Mouse (Mus musculus) erythroblast, embryonic 14.5 days (primary cell): Measurements from ENCODE around the gene Myl7. TPM values are rescaled to one million over a fixed set of nuclear protein-coding genes. Genes with fewer than 3 reads are reported as not detected.

Source experiments
- H3K27me3 ChIP-seq: 2 replicates; pipeline ENCODE4 v1.6.1; 2012; ENCODE audit warnings: inconsistent platforms; ENCODE audit not compliant: control insufficient read depth
- H3K36me3 ChIP-seq: 2 replicates; pipeline ENCODE4 v1.6.1; 2012; ENCODE audit warnings: mild to moderate bottlenecking, inconsistent platforms; ENCODE audit not compliant: control insufficient read depth
- H3K4me1 ChIP-seq: 2 replicates; pipeline ENCODE4 v1.6.1; 2012; ENCODE audit warnings: inconsistent platforms; ENCODE audit not compliant: control insufficient read depth
- H3K4me3 ChIP-seq: replicated peaks from 2 replicates; pipeline ENCODE3; 2012; ENCODE audit warnings: moderate library complexity, mild to moderate bottlenecking, inconsistent platforms
- H3K9me3 ChIP-seq: 2 replicates; pipeline ENCODE4 v1.6.1; 2012; ENCODE audit warnings: low read length, inconsistent platforms, mixed read lengths; ENCODE audit not compliant: control insufficient read depth
- GATA1 ChIP-seq: IDR thresholded peaks from 2 replicates; pipeline ENCODE4 v1.6.1; 2012; ENCODE audit warnings: low read length, inconsistent platforms, mixed read lengths
- TAL1 ChIP-seq: IDR thresholded peaks from 3 replicates; pipeline ENCODE4 v1.6.1; 2012; ENCODE audit warnings: low read length, inconsistent platforms, mixed read lengths
- polyA plus RNA-seq: library from polyadenylated mRNA; stranded (reverse); fragments of >175 nt; gene quantifications from 2 replicates; pipeline ENCODE4 v1.2.3, GENCODE M21; 2012

The Myl7 gene
- polyA plus RNA-seq, 1 experiment = 0.56 TPM

GRCm38 (mm10) chr11:5905778-5906518 lies 7.4 kb upstream of the Myl7 start:
- Histone ChIP-seq H3K4me1 (peaks cover 3% of the 10 kb centered on the region), H3K27me3 (peaks cover 30% of the 10 kb centered on the region), H3K4me3 (no peak overlapping the region), H3K9me3 (no peaks in the 10 kb centered on the region), H3K36me3 (no peaks in the 10 kb centered on the region)
- TF ChIP-seq TAL1 (no peak), GATA1 (no peak)

- Histone ChIP-seq H3K36me3 (no peaks in the 10 kb centered on the region), H3K9me3 (no peaks in the 10 kb centered on the region), H3K4me3 (no peak overlapping the region), H3K27me3 (peaks cover 39% of the 10 kb centered on the region), H3K4me1 (peaks cover 3% of the 10 kb centered on the region)
- TF ChIP-seq TAL1 (no peak), GATA1 (no peak)
Measured at GRCm38 (mm10) chr11:5904871-5905270, 6.3 kb upstream of the Myl7 start.

- Histone ChIP-seq H3K27me3 (peaks cover 44% of the 10 kb centered on the region), H3K4me1 (peaks cover 3% of the 10 kb centered on the region), H3K36me3 (no peaks in the 10 kb centered on the region), H3K4me3 (no peak overlapping the region), H3K9me3 (no peaks in the 10 kb centered on the region)
- TF ChIP-seq TAL1 (no peak), GATA1 (no peak)
Measured at GRCm38 (mm10) chr11:5904357-5904756, 5.8 kb upstream of the Myl7 start.

GRCm38 (mm10) chr11:5903844-5904243 lies 5.3 kb upstream of the Myl7 start:
- Histone ChIP-seq H3K27me3 (peaks cover 49% of the 10 kb centered on the region), H3K36me3 (no peaks in the 10 kb centered on the region), H3K9me3 (no peaks in the 10 kb centered on the region), H3K4me1 (peaks cover 5% of the 10 kb centered on the region), H3K4me3 (no peak overlapping the region)
- TF ChIP-seq TAL1 (no peak), GATA1 (no peak)

- TF ChIP-seq GATA1 (no peak), TAL1 (no peak)
- Histone ChIP-seq H3K9me3 (no peaks in the 10 kb centered on the region), H3K4me3 (no peak overlapping the region), H3K36me3 (no peaks in the 10 kb centered on the region), H3K27me3 (peaks cover 64% of the 10 kb centered on the region), H3K4me1 (peaks cover 19% of the 10 kb centered on the region)
Measured at GRCm38 (mm10) chr11:5902390-5902789, 3.8 kb upstream of the Myl7 start.

- H3K4me1 ChIP-seq = peaks cover 23% of the 10 kb centered on the region
- no peaks in the 10 kb centered on the region for H3K9me3 ChIP-seq
- H3K27me3 ChIP-seq = peaks cover 68% of the 10 kb centered on the region
- no peaks in the 10 kb centered on the region for H3K36me3 ChIP-seq
- no peak for TF ChIP-seq GATA1
- H3K4me3 ChIP-seq = no peak overlapping the region
Measured at GRCm38 (mm10) chr11:5901950-5902349, 3.4 kb upstream of the Myl7 start.

- no peaks in the 10 kb centered on the region for H3K9me3 ChIP-seq
- H3K36me3 ChIP-seq = no peaks in the 10 kb centered on the region
- TF ChIP-seq GATA1 = no peak
- no peak for TF ChIP-seq TAL1
- peaks cover 23% of the 10 kb centered on the region for H3K4me1 ChIP-seq
- H3K27me3 ChIP-seq = peaks cover 74% of the 10 kb centered on the region
- no peak overlapping the region for H3K4me3 ChIP-seq
Measured at GRCm38 (mm10) chr11:5901320-5901719, 2.7 kb upstream of the Myl7 start.

- Histone ChIP-seq H3K27me3 (peaks cover 80% of the 10 kb centered on the region), H3K36me3 (no peaks in the 10 kb centered on the region), H3K9me3 (no peaks in the 10 kb centered on the region), H3K4me1 (peaks cover 30% of the 10 kb centered on the region), H3K4me3 (no peak overlapping the region)
- TF ChIP-seq TAL1 = no peak
- TF ChIP-seq GATA1 = no peak
Measured at GRCm38 (mm10) chr11:5899286-5899685, 704 bp upstream of the Myl7 start.

- no peak overlapping the region for H3K4me3 ChIP-seq
- H3K27me3 ChIP-seq = peaks cover 71% of the 10 kb centered on the region
- no peaks in the 10 kb centered on the region for H3K36me3 ChIP-seq
- TF ChIP-seq TAL1 (no peak), GATA1 (no peak)
- no peaks in the 10 kb centered on the region for H3K9me3 ChIP-seq
- peaks cover 45% of the 10 kb centered on the region for H3K4me1 ChIP-seq
Measured at GRCm38 (mm10) chr11:5897839-5898238, 743 bp downstream of the Myl7 start.

GRCm38 (mm10) chr11:5897230-5897629 lies 1.4 kb downstream of the Myl7 start:
- no peaks in the 10 kb centered on the region for H3K36me3 ChIP-seq
- no peaks in the 10 kb centered on the region for H3K9me3 ChIP-seq
- H3K4me1 ChIP-seq = peaks cover 51% of the 10 kb centered on the region
- TF ChIP-seq TAL1 = no peak
- no peak for TF ChIP-seq GATA1
- no peak overlapping the region for H3K4me3 ChIP-seq
- H3K27me3 ChIP-seq = peaks cover 65% of the 10 kb centered on the region
